Mouse (Mus musculus) myocyte (in vitro differentiated cells): ENCODE results near the gene Noct. TPM values are rescaled to one million over a fixed set of nuclear protein-coding genes. Genes with fewer than 3 reads are reported as not detected.

Source experiments
- H3K27me3 ChIP-seq: one replicate; pipeline ENCODE4 v1.6.1; 2011; ENCODE audit not compliant: control insufficient read depth, insufficient read depth, insufficient read length
- H3K36me3 ChIP-seq: one replicate; pipeline ENCODE4 v1.6.1; 2011; ENCODE audit not compliant: control insufficient read depth, insufficient read depth
- H3K4me2 ChIP-seq: one replicate; pipeline ENCODE4 v1.6.1; 2011; ENCODE audit warnings: low read depth, control low read depth
- H3K4me3 ChIP-seq: one replicate; pipeline ENCODE4 v1.5.1; 2011; ENCODE audit warnings: mild to moderate bottlenecking, control low read depth, moderate library complexity
- H3K79me2 ChIP-seq: one replicate; pipeline ENCODE4 v1.6.1; 2011; ENCODE audit not compliant: control insufficient read depth, insufficient read depth
- H3ac ChIP-seq: one replicate; pipeline ENCODE4 v1.6.1; 2011; ENCODE audit not compliant: control insufficient read depth, insufficient read length
- CEBPB ChIP-seq: IDR thresholded peaks from 2 replicates; pipeline ENCODE4 v1.6.1; 2011; ENCODE audit warnings: mild to moderate bottlenecking, moderate library complexity; ENCODE audit not compliant: poor library complexity, insufficient read depth, severe bottlenecking
- E2F4 ChIP-seq: IDR thresholded peaks from one replicate; pipeline ENCODE4 v1.6.1; 2011; ENCODE audit warnings: mild to moderate bottlenecking, control low read depth, moderate library complexity; ENCODE audit not compliant: insufficient read depth
- MAX ChIP-seq: IDR thresholded peaks from one replicate; pipeline ENCODE4 v1.6.1; 2011; ENCODE audit warnings: low read depth, mild to moderate bottlenecking, control low read depth
- MYOD1 ChIP-seq, 3 experiments: IDR thresholded peaks; one replicate each; pipeline ENCODE4 v1.6.1; 2011; ENCODE audit warnings: control low read depth in 2 of 3, low read depth in 2 of 3, mild to moderate bottlenecking in 2 of 3, moderate library complexity in 1 of 3; ENCODE audit not compliant: insufficient read length in 2 of 3, control insufficient read depth in 1 of 3
- MYOG ChIP-seq, 3 experiments: IDR thresholded peaks; one replicate each; pipeline ENCODE4 v1.6.1; 2011; ENCODE audit warnings: control low read depth in 2 of 3, low read depth in 2 of 3, mild to moderate bottlenecking in 2 of 3; ENCODE audit not compliant: insufficient read length in 2 of 3, control insufficient read depth in 1 of 3, insufficient read depth in 1 of 3
- POLR2A ChIP-seq: IDR thresholded peaks from one replicate; pipeline ENCODE4 v1.6.1; 2011; ENCODE audit warnings: low read depth, mild to moderate bottlenecking, control low read depth, moderate library complexity; ENCODE audit not compliant: insufficient read length
- POLR2AphosphoS2 ChIP-seq: IDR thresholded peaks from one replicate; pipeline ENCODE4 v1.6.1; 2011; ENCODE audit warnings: low read depth, control low read depth; ENCODE audit not compliant: insufficient read length
- REST ChIP-seq: IDR thresholded peaks from one replicate; pipeline ENCODE4 v1.6.1; 2011; ENCODE audit warnings: mild to moderate bottlenecking, control low read depth, moderate library complexity; ENCODE audit not compliant: insufficient read depth, insufficient read length
- SRF ChIP-seq: IDR thresholded peaks from one replicate; pipeline ENCODE4 v1.6.1; 2011; ENCODE audit warnings: low read depth; ENCODE audit not compliant: control insufficient read depth, insufficient read length
- TCF12 ChIP-seq: IDR thresholded peaks from one replicate; pipeline ENCODE4 v1.6.1; 2011; ENCODE audit warnings: mild to moderate bottlenecking, control low read depth; ENCODE audit not compliant: poor library complexity, insufficient read depth, severe bottlenecking
- TCF3 ChIP-seq: IDR thresholded peaks from one replicate; pipeline ENCODE4 v1.6.1; 2011; ENCODE audit warnings: low read depth, control low read depth; ENCODE audit not compliant: insufficient read length
- USF1 ChIP-seq: IDR thresholded peaks from one replicate; pipeline ENCODE4 v1.6.1; 2011; ENCODE audit warnings: low read depth, mild to moderate bottlenecking, control low read depth, moderate library complexity
- polyA plus RNA-seq: library from polyadenylated mRNA; unstranded; fragments of >200 nt; fragmentation: generic; extraction: Trizol; gene quantifications from one replicate; pipeline ENCODE4 v1.2.1, GENCODE M21; 2012; ENCODE audit warnings: missing spikeins

Noct gene
- polyA plus RNA-seq, 1 experiment, result 7.2 TPM

- peaks cover 68% of the 10 kb centered on the region for H3K36me3 ChIP-seq
- H3K79me2 ChIP-seq, result no peaks in the 10 kb centered on the region
- no peak overlapping the region for H3K4me2 ChIP-seq
- no peak overlapping the region for H3K4me3 ChIP-seq
- no peaks in the 10 kb centered on the region for H3K27me3 ChIP-seq
- H3ac ChIP-seq, result no peak overlapping the region
- TF ChIP-seq E2F4, result no peak
- TF ChIP-seq MAX, result no peak
- TF ChIP-seq TCF12, result no peak
- TF ChIP-seq CEBPB, result no peak
These were observed 30.5 kb downstream of the Noct start for GRCm38 (mm10) chr3:51254784-51255183.

- Histone ChIP-seq H3K4me3 (no peak overlapping the region), H3ac (no peak overlapping the region), H3K4me2 (no peak overlapping the region), H3K27me3 (no peaks in the 10 kb centered on the region), H3K79me2 (no peaks in the 10 kb centered on the region), H3K36me3 (peaks cover 67% of the 10 kb centered on the region)
- TF ChIP-seq TCF12, result no peak
- no peak for TF ChIP-seq CEBPB
- no peak for TF ChIP-seq POLR2AphosphoS2
- TF ChIP-seq E2F4, result no peak
- no peak for TF ChIP-seq MAX
- no peak for TF ChIP-seq USF1
- no peak for TF ChIP-seq REST
- TF ChIP-seq MYOD1 (IDR thresholded peaks at IDR 0.05; ENCODE audit: control insufficient read depth in 1 of 3, insufficient read length in 2 of 3, low read depth in 2 of 3), result no peak
These were observed 32.2 kb downstream of the Noct start for GRCm38 (mm10) chr3:51256450-51256849.

- H3K36me3 ChIP-seq, result peaks cover 65% of the 10 kb centered on the region
- no peak overlapping the region for H3K4me3 ChIP-seq
- H3K4me2 ChIP-seq, result no peak overlapping the region
- no peaks in the 10 kb centered on the region for H3K79me2 ChIP-seq
- no peaks in the 10 kb centered on the region for H3K27me3 ChIP-seq
- TF ChIP-seq MYOD1 (IDR thresholded peaks at IDR 0.05; ENCODE audit: control insufficient read depth in 1 of 3, insufficient read length in 2 of 3, low read depth in 2 of 3) (no peak), E2F4 (no peak), MYOG (IDR thresholded peaks at IDR 0.05; ENCODE audit: control insufficient read depth in 1 of 3, insufficient read depth in 1 of 3, insufficient read length in 2 of 3, low read depth in 2 of 3) (no peak), TCF12 (no peak), POLR2A (no peak), USF1 (no peak), SRF (no peak)
- no peak overlapping the region for H3ac ChIP-seq
These were observed 33.8 kb downstream of the Noct start for GRCm38 (mm10) chr3:51258070-51258469.

GRCm38 (mm10) chr3:51262942-51263341 lies 38.7 kb downstream of the Noct start:
- Histone ChIP-seq H3K27me3 (no peaks in the 10 kb centered on the region), H3K4me2 (no peak overlapping the region), H3K36me3 (peaks cover 46% of the 10 kb centered on the region), H3ac (no peak overlapping the region), H3K79me2 (peaks cover 28% of the 10 kb centered on the region), H3K4me3 (no peak overlapping the region)
- TF ChIP-seq TCF3, result no peak
- TF ChIP-seq POLR2AphosphoS2, result no peak
- TF ChIP-seq CEBPB, result no peak
- TF ChIP-seq USF1, result no peak
- TF ChIP-seq MAX, result no peak
- no peak for TF ChIP-seq SRF
- TF ChIP-seq MYOD1 (IDR thresholded peaks at IDR 0.05; ENCODE audit: control insufficient read depth in 1 of 3, insufficient read length in 2 of 3, low read depth in 2 of 3), result no peak
- TF ChIP-seq REST, result no peak
- TF ChIP-seq TCF12, result no peak
- no peak for TF ChIP-seq MYOG (IDR thresholded peaks at IDR 0.05; ENCODE audit: control insufficient read depth in 1 of 3, insufficient read depth in 1 of 3, insufficient read length in 2 of 3, low read depth in 2 of 3)
- no peak for TF ChIP-seq POLR2A
- no peak for TF ChIP-seq E2F4

- Histone ChIP-seq H3K27me3 (no peaks in the 10 kb centered on the region), H3K4me2 (peak overlapping the region; percentile 46), H3ac (no peak overlapping the region), H3K36me3 (peaks cover 6% of the 10 kb centered on the region), H3K79me2 (peaks cover 81% of the 10 kb centered on the region), H3K4me3 (no peak overlapping the region)
- no peak for TF ChIP-seq POLR2A
- TF ChIP-seq POLR2AphosphoS2, result no peak
- TF ChIP-seq TCF12, result no peak
- no peak for TF ChIP-seq E2F4
- TF ChIP-seq MAX, result no peak
- TF ChIP-seq MYOD1 (IDR thresholded peaks at IDR 0.05; ENCODE audit: control insufficient read depth in 1 of 3, insufficient read length in 2 of 3, low read depth in 2 of 3), result peak in 2 of 3 experiments; percentile 46 to 72
- peak; percentile 73 for TF ChIP-seq SRF
- TF ChIP-seq MYOG (IDR thresholded peaks at IDR 0.05; ENCODE audit: control insufficient read depth in 1 of 3, insufficient read depth in 1 of 3, insufficient read length in 2 of 3, low read depth in 2 of 3), result peak in 1 of 3 experiments; percentile 34
- TF ChIP-seq TCF3, result no peak
These were observed 44.2 kb downstream of the Noct start for GRCm38 (mm10) chr3:51268434-51268833.
